12 mouse cellular contexts compared by ENCODE assay signal in the genomic region with DNA sequence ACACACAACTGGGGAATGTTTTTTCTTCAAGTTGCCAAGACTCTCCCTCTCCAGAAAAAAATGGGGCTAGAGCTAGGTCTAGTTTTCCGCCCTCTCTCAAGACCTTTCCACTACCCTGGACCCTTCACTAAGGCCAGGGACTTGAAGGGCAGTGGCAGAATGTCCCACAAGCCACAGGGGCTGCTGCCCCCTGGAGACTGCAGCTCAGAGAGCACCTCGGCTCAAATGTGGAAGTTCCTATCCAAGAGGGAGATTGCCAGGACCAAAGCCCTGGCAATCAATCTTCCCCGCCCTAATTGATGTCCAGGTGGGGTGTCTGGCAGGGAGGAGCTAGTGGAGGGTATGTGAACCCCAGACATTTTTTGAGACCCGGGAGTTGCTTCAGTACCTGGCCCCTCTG. TPM values are rescaled to one million over a fixed set of nuclear protein-coding genes. Genes with fewer than 3 reads are reported as not detected.
DNase-seq lines count a peak whose midpoint lies in the region; ATAC-seq and TF ChIP-seq lines count a peak whose summit lies in the region.
"Had no signal": no experiment of that assay in that cellular context is flagged by ENCODE, and none has a peak within 500 bp of the region (broad histone marks: within the 10 kb centered on the region; RNA-seq: fewer than 3 reads in every experiment).

No protein-coding gene starts in this region.

- no peak for DNase-seq in gastrocnemius, adult 2 months
- DNase-seq in gastrocnemius, postnatal 25 days, result no peak
- DNase-seq in spleen, adult 2 months (ENCODE audit: low read depth in 1 of 2, low spot score in 2 of 2), result no peak
- no peak for DNase-seq in spleen, adult 12 weeks (ENCODE audit: low spot score)
- peak; percentile 86 for DNase-seq in midbrain, embryonic 11.5 days (ENCODE audit: low spot score, missing footprints)
- DNase-seq in embryo, embryonic 10.5 days (ENCODE audit: low spot score), result no peak
- no peak for DNase-seq in adrenal gland, adult 2 months
- DNase-seq: kidney, postnatal 14 days; lung, adult 2 months had no signal

- 36% methylated on average over 4 of the region's 4 CpGs for WGBS in spleen, adult 2 months
- WGBS in midbrain, embryonic 11.5 days, result 41% methylated on average over 4 of the region's 4 CpGs

- H3K4me3 ChIP-seq in gastrocnemius, adult 2 months, result no peak overlapping the region; the same call in 1 of the 2 replicates
- H3K4me3 ChIP-seq in spleen, adult 2 months (ENCODE audit: extremely low read depth, insufficient read depth, insufficient read length), result no peak overlapping the region
- no peak overlapping the region for H3K4me3 ChIP-seq in midbrain, embryonic 11.5 days (ENCODE audit: low read depth, low read length)

- no peak overlapping the region for H3K9ac ChIP-seq in midbrain, embryonic 11.5 days (ENCODE audit: low read length)

- peaks cover 14% of the 10 kb centered on the region for H3K27me3 ChIP-seq in spleen, adult 2 months (ENCODE audit: control insufficient read depth, insufficient read depth, low read length)
- H3K27me3 ChIP-seq in midbrain, embryonic 11.5 days (ENCODE audit: control insufficient read depth, insufficient read depth, low read length), result peaks cover 56% of the 10 kb centered on the region

- no peak for ATAC-seq in midbrain, embryonic 11.5 days (ENCODE audit: low FRiP score)
- ATAC-seq in monocyte, adult 5-6 weeks (replicated peaks; ENCODE audit: insufficient number of reproducible peaks, low FRiP score, low TSS enrichment, poor library complexity, severe bottlenecking), result no peak

- H3K36me3 ChIP-seq in spleen, adult 2 months (ENCODE audit: control insufficient read depth, insufficient read depth, low read length), result no peaks in the 10 kb centered on the region
- 0 out of 2 replicates have a peak, but pooled peaks cover 4% of the 10 kb centered on the region for H3K36me3 ChIP-seq in midbrain, embryonic 11.5 days (ENCODE audit: control insufficient read depth, insufficient read depth, low read length)
- H3K36me3 ChIP-seq: heart, embryonic 15.5 days had no signal

- intact Hi-C loops in gastrocnemius, adult 2 months (cut with DNase I), result no loop called here

- H3K9me3 ChIP-seq in midbrain, embryonic 11.5 days (ENCODE audit: control insufficient read depth, low read length), result no peaks in the 10 kb centered on the region
- H3K9me3 ChIP-seq: heart, embryonic 15.5 days had no signal

- H3K4me2 ChIP-seq in midbrain, embryonic 11.5 days, result no peak overlapping the region

- TF ChIP-seq POLR2A in spleen, adult 2 months (IDR thresholded peaks at IDR 0.05; ENCODE audit: low read depth, low read length), result no peak

- TF ChIP-seq CTCF in gastrocnemius, adult 2 months (IDR thresholded peaks at IDR 0.05), result no peak; the same call in 1 of the 2 replicates
- peak; percentile 6; the same call in 1 of the 2 replicates for TF ChIP-seq CTCF in spleen, adult 2 months (IDR thresholded peaks at IDR 0.05; ENCODE audit: extremely low read depth, insufficient read depth, insufficient read length, insufficient replicate concordance)

- peaks cover 21% of the 10 kb centered on the region for H3K4me1 ChIP-seq in spleen, adult 2 months (ENCODE audit: control insufficient read depth, insufficient read depth, insufficient read length)
- H3K4me1 ChIP-seq in midbrain, embryonic 11.5 days (ENCODE audit: control insufficient read depth, insufficient read depth, low read length), result peaks cover 56% of the 10 kb centered on the region

- 0 out of 2 replicates have a peak overlapping the region, but pooled peaks have one; percentile 16 for H3K27ac ChIP-seq in gastrocnemius, adult 2 months
- H3K27ac ChIP-seq in spleen, adult 2 months (ENCODE audit: insufficient read depth, low read length), result no peak overlapping the region
- no peak overlapping the region for H3K27ac ChIP-seq in midbrain, embryonic 11.5 days (ENCODE audit: low read depth, low read length)
- H3K27ac ChIP-seq: heart, embryonic 15.5 days had no signal

RNA-seq across cellular contexts. Expression of gene Btbd17, which starts 4.9 kb away (rescaled TPM):
- total RNA-seq in gastrocnemius, adult 2 months (2021), result not detected
- not detected for total RNA-seq in gastrocnemius, postnatal 25 days (2021)
- 0.14 and 0.18 TPM in 2 replicates for polyA plus RNA-seq in spleen, adult 2 months (2012; rRNA removed)
- 65.3 and 70.2 TPM in 2 replicates for polyA plus RNA-seq in midbrain, embryonic 11.5 days (2014; fragmentation: Nextera tagmentation; extraction: Ambion mirVana)
- total RNA-seq in adrenal gland, adult 2 months (2021), result not detected
- polyA plus RNA-seq in adrenal gland, adult 2 months (2012; rRNA removed), result 0.24 and 0.32 TPM in 2 replicates
- total RNA-seq in monocyte, adult 5-6 weeks (2017), result not detected in 3 replicates

RNA-seq across cellular contexts. Expression of gene Gpr142, which starts 7.9 kb away (rescaled TPM):
- not detected for total RNA-seq in gastrocnemius, adult 2 months (2021)
- not detected for total RNA-seq in gastrocnemius, postnatal 25 days (2021)
- not detected in 2 replicates for polyA plus RNA-seq in spleen, adult 2 months (2012; rRNA removed)
- polyA plus RNA-seq in midbrain, embryonic 11.5 days (2014; fragmentation: Nextera tagmentation; extraction: Ambion mirVana), result 0.12 TPM in 1 of 2 replicates, not detected in the other
- total RNA-seq in adrenal gland, adult 2 months (2021), result not detected
- not detected in 2 replicates for polyA plus RNA-seq in adrenal gland, adult 2 months (2012; rRNA removed)
- not detected in 3 replicates for total RNA-seq in monocyte, adult 5-6 weeks (2017)
- total RNA-seq: left cerebral cortex, postnatal 10 days had no signal
- polyA plus RNA-seq: heart, embryonic 15.5 days; lung, adult 2 months had no signal

RNA-seq across cellular contexts. Expression of gene Kif19a, which starts 25.7 kb away (rescaled TPM):
- total RNA-seq in gastrocnemius, adult 2 months (2021), result under 1 TPM; 0.54 to 0.56 TPM
- 1 to 10 TPM; 1.3 to 2.0 TPM for total RNA-seq in gastrocnemius, postnatal 25 days (2021)
- polyA plus RNA-seq in spleen, adult 2 months (2012; rRNA removed), result 3.3 and 3.8 TPM in 2 replicates
- 0.61 and 0.94 TPM in 2 replicates for polyA plus RNA-seq in midbrain, embryonic 11.5 days (2014; fragmentation: Nextera tagmentation; extraction: Ambion mirVana)
- total RNA-seq in adrenal gland, adult 2 months (2021), result under 1 TPM; 0.48 to 0.66 TPM
- polyA plus RNA-seq in adrenal gland, adult 2 months (2012; rRNA removed), result 0.48 and 1.3 TPM in 2 replicates
- 6.3 to 7.4 TPM (median 6.4 TPM) in 3 replicates for total RNA-seq in monocyte, adult 5-6 weeks (2017)
